15 mouse cellular contexts compared by ENCODE assay signal in the genomic region with DNA sequence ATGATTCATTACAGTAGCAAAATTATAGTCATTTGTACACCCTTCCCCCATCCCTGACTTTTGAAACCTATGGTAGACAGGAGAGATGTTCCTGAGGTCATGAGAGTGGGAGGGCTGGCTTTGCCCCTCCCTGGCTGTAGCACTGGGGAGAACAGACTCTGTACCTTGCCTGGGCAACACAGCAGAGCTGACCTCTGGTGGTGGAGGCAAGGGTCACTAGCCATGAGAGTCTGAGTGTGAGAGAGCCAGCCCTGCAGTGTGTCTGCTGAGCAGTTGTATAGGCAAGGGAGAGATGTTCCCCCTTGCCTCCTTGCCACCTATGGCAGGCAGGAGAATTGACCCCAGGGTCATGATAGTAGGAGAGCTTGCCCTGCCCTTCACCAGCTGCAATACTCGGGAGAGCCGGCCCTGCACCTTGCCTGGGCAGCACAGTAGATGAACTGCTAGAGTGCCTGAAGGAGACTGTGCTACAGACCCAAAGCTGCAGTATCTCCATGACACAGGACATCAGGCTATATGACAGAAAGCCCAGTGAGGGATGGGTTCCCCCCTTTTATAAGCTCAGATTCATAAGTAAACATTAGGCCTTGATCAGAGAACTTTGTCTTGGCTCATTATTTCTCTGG. TPM values are rescaled to one million over a fixed set of nuclear protein-coding genes. Genes with fewer than 3 reads are reported as not detected.
DNase-seq lines count a peak whose midpoint lies in the region; ATAC-seq and TF ChIP-seq lines count a peak whose summit lies in the region.
"Had no signal": no experiment of that assay in that cellular context is flagged by ENCODE, and none has a peak within 500 bp of the region (broad histone marks: within the 10 kb centered on the region; RNA-seq: fewer than 3 reads in every experiment).

No protein-coding gene starts in this region.

- TF ChIP-seq CTCF in CH12.LX (conservative IDR thresholded peaks at IDR 0.05 in 1 of 2, IDR thresholded peaks at IDR 0.05 in 1 of 2; ENCODE audit: low read depth in 2 of 2, low read length in 2 of 2) = peak in 1 of 2 experiments; percentile 36; a peak in 1 of 4 replicates
- TF ChIP-seq CTCF in liver, embryonic 14.5 days (IDR thresholded peaks at IDR 0.05; ENCODE audit: low read depth) = peak; percentile 55

- ATAC-seq in heart, embryonic 13.5 days (ENCODE audit: extremely low read depth, insufficient number of reproducible peaks, low FRiP score, low TSS enrichment) = peak; percentile 14; the same call in 1 of the 2 replicates
- ATAC-seq in liver, embryonic 14.5 days (ENCODE audit: insufficient read depth) = peak; percentile 86
- ATAC-seq: forebrain, embryonic 14.5 days had no signal

- peak overlapping the region; percentile 71 for H3K27ac ChIP-seq in heart, embryonic 13.5 days (replicated peaks)
- no peak overlapping the region for H3K27ac ChIP-seq in CH12.LX (ENCODE audit: insufficient read depth, low read depth)
- H3K27ac ChIP-seq in liver, embryonic 14.5 days = no peak overlapping the region
- H3K27ac ChIP-seq: lung, embryonic 15.5 days; neural tube, embryonic 15.5 days had no signal

- peak overlapping the region; percentile 23; the same call in 1 of the 2 replicates for H3K4me2 ChIP-seq in heart, embryonic 13.5 days
- H3K4me2 ChIP-seq in CH12.LX (ENCODE audit: insufficient read depth, low read depth, poor library complexity, severe bottlenecking) = no peak overlapping the region
- no peak overlapping the region for H3K4me2 ChIP-seq in liver, embryonic 14.5 days (ENCODE audit: low read depth)
- H3K4me2 ChIP-seq: lung, embryonic 15.5 days; neural tube, embryonic 15.5 days had no signal

- peak; percentile 10 for TF ChIP-seq RAD21 in CH12.LX (IDR thresholded peaks at IDR 0.05; ENCODE audit: low read depth, low read length)

- no peak overlapping the region for H3K4me3 ChIP-seq in heart, embryonic 13.5 days
- no peak overlapping the region for H3K4me3 ChIP-seq in CH12.LX (replicated peaks in 1 of 3; ENCODE audit: low read depth in 2 of 3, low read length in 2 of 3, poor library complexity in 1 of 3)
- H3K4me3 ChIP-seq in liver, embryonic 14.5 days (ENCODE audit: insufficient read depth in 1 of 2, low read depth in 2 of 2, low read length in 2 of 2) = no peak overlapping the region
- H3K4me3 ChIP-seq: lung, embryonic 15.5 days; neural tube, embryonic 15.5 days had no signal

- no peak for DNase-seq in heart, postnatal 10 days
- DNase-seq in CH12.LX (ENCODE audit: extremely low read depth) = no peak
- peak; percentile 30 for DNase-seq in kidney, adult 9 months
- peak in 2 of 3 experiments; percentile 13 for DNase-seq in liver, embryonic 14.5 days (ENCODE audit: low read depth in 3 of 3, low spot score in 3 of 3)
- no peak for DNase-seq in adrenal gland, adult (ENCODE audit: inconsistent age in 2 of 2, low spot score in 1 of 2)
- DNase-seq in left cerebral cortex, adult 9 months (ENCODE audit: low spot score in 2 of 2) = no peak
- no peak for DNase-seq in cerebellum, postnatal 10 days
- DNase-seq: adrenal gland, adult 8-10 months; B cell, adult 2 months; gastrocnemius, postnatal 25 days; right cerebral cortex, postnatal 14 days had no signal

- H3K27me3 ChIP-seq in heart, embryonic 13.5 days (replicated peaks) = no peaks in the 10 kb centered on the region
- H3K27me3 ChIP-seq in CH12.LX (replicated peaks) = no peaks in the 10 kb centered on the region
- H3K27me3 ChIP-seq in liver, embryonic 14.5 days (ENCODE audit: control insufficient read depth, insufficient read depth, low read length) = no peaks in the 10 kb centered on the region
- H3K27me3 ChIP-seq: lung, embryonic 15.5 days; neural tube, embryonic 15.5 days had no signal

- no peaks in the 10 kb centered on the region for H3K79me2 ChIP-seq in CH12.LX (replicated peaks; ENCODE audit: control insufficient read depth, extremely low read depth, insufficient read depth, poor library complexity, severe bottlenecking)

- peaks cover 22% of the 10 kb centered on the region for H3K4me1 ChIP-seq in heart, embryonic 13.5 days
- H3K4me1 ChIP-seq in CH12.LX (ENCODE audit: control insufficient read depth in 1 of 2, insufficient read depth in 2 of 2) = 0 out of 4 replicates have a peak, but pooled peaks cover 0 to 4% of the 10 kb centered on the region in 2 experiments
- peaks cover 0 to 2% of the 10 kb centered on the region in 2 experiments; a peak in 2 of 4 replicates for H3K4me1 ChIP-seq in liver, embryonic 14.5 days (replicated peaks; ENCODE audit: control insufficient read depth in 2 of 2, insufficient read depth in 2 of 2, low read length in 1 of 2)
- H3K4me1 ChIP-seq: lung, embryonic 15.5 days; neural tube, embryonic 15.5 days had no signal

- no peaks in the 10 kb centered on the region for H3K36me3 ChIP-seq in heart, embryonic 13.5 days
- H3K36me3 ChIP-seq in CH12.LX (replicated peaks in 1 of 2; ENCODE audit: control insufficient read depth in 1 of 2, insufficient read depth in 1 of 2, low read length in 1 of 2) = no peaks in the 10 kb centered on the region
- H3K36me3 ChIP-seq in liver, embryonic 14.5 days (replicated peaks; ENCODE audit: control insufficient read depth, insufficient read depth, low read depth) = no peaks in the 10 kb centered on the region
- H3K36me3 ChIP-seq: lung, embryonic 15.5 days; neural tube, embryonic 15.5 days had no signal

- in situ Hi-C loops in CH12.LX (cut with MboI; ENCODE audit: low pct_ligation_motif_present, low pct_unique_long_range_greater_than_20kb, low sequenced_read_pairs) = no loop called here

- no peaks in the 10 kb centered on the region for H3K9me3 ChIP-seq in heart, embryonic 13.5 days
- H3K9me3 ChIP-seq in CH12.LX (replicated peaks; ENCODE audit: low read length) = peaks cover 3% of the 10 kb centered on the region
- no peaks in the 10 kb centered on the region for H3K9me3 ChIP-seq in liver, embryonic 14.5 days (ENCODE audit: control insufficient read depth, low read length)
- H3K9me3 ChIP-seq: lung, embryonic 15.5 days; neural tube, embryonic 15.5 days had no signal

- no peak for TF ChIP-seq POLR2A in CH12.LX (IDR thresholded peaks at IDR 0.05; ENCODE audit: low read depth, low read length)

- 38% methylated on average over 2 of the region's 2 CpGs for WGBS in heart, embryonic 13.5 days
- 51% methylated on average over 2 of the region's 2 CpGs for WGBS in liver, embryonic 14.5 days (ENCODE audit: insufficient replicate concordance)

- dilution Hi-C loops in CH12.LX (cut with MboI; ENCODE audit: extremely low pct_ligation_motif_present, extremely low pct_unique_long_range_greater_than_20kb, low sequenced_read_pairs) = no loop called here

- TF ChIP-seq EP300 in CH12.LX (IDR thresholded peaks at IDR 0.05; ENCODE audit: low read length) = no peak
- TF ChIP-seq EP300 in liver, embryonic 14.5 days (IDR thresholded peaks at IDR 0.05; ENCODE audit: low read depth) = no peak

- intact Hi-C loops in heart, postnatal 10 days (cut with DNase I) = no loop called here

- no peak overlapping the region for H3K9ac ChIP-seq in heart, embryonic 13.5 days
- H3K9ac ChIP-seq in CH12.LX (ENCODE audit: insufficient read depth, low read depth) = no peak overlapping the region
- no peak overlapping the region for H3K9ac ChIP-seq in liver, embryonic 14.5 days (replicated peaks)
- H3K9ac ChIP-seq: lung, embryonic 15.5 days; neural tube, embryonic 15.5 days had no signal

TF ChIP-seq in CH12.LX, 34 proteins besides CTCF, POLR2A, EP300 and RAD21:
- TF ChIP-seq SMC3 (IDR thresholded peaks at IDR 0.05; ENCODE audit: low read depth, low read length) = peak; percentile 33
- TF ChIP-seq USF1 (IDR thresholded peaks at IDR 0.05; ENCODE audit: low read depth, low read length) = no peak
TF ChIP-seq in CH12.LX: peak in this region for 1.

RNA-seq across cellular contexts. Expression of a gene that starts 40.1 kb away (rescaled TPM):
- 6.0 and 7.3 TPM in 2 replicates for polyA plus RNA-seq in heart, embryonic 13.5 days (2015; fragmentation: Nextera tagmentation; extraction: Ambion mirVana)
- 1 to 10 TPM; 4.1 to 6.6 TPM for total RNA-seq in heart, postnatal 10 days (2021)
- total RNA-seq in CH12.LX (2012; rRNA removed) (3.7 and 5.0 TPM in 2 replicates), CH12.LX (2014; rRNA removed) (5.3 and 6.1 TPM in 2 replicates)
- 5.9 and 6.2 TPM in 2 replicates for polyA plus RNA-seq in CH12.LX (2012; ENCODE audit: insufficient read length, low read depth)
- polyA plus RNA-seq in liver, embryonic 14.5 days (2012; rRNA removed) = 0.88 and 1.1 TPM in 2 replicates
- polyA plus RNA-seq in liver, embryonic 14.5 days (2014; fragmentation: Nextera tagmentation; extraction: Ambion mirVana) = 1.9 and 2.0 TPM in 2 replicates

RNA-seq across cellular contexts. Expression of a gene that starts 40.4 kb away (rescaled TPM):
- 1.1 and 1.9 TPM in 2 replicates for polyA plus RNA-seq in heart, embryonic 13.5 days (2015; fragmentation: Nextera tagmentation; extraction: Ambion mirVana)
- total RNA-seq in heart, postnatal 10 days (2021) = 1 to 10 TPM; 5.8 to 6.2 TPM
- total RNA-seq in CH12.LX (2012; rRNA removed) (0.13 and 0.21 TPM in 2 replicates), CH12.LX (2014; rRNA removed) (0.20 and 0.64 TPM in 2 replicates)
- polyA plus RNA-seq in CH12.LX (2012; ENCODE audit: insufficient read length, low read depth) = 0.39 and 0.48 TPM in 2 replicates
- polyA plus RNA-seq in liver, embryonic 14.5 days (2012; rRNA removed) = 0.02 TPM in 1 of 2 replicates, not detected in the other
- polyA plus RNA-seq in liver, embryonic 14.5 days (2014; fragmentation: Nextera tagmentation; extraction: Ambion mirVana) = not detected in 2 replicates

Comparison
In these comparisons a context has a peak if more than half of its experiments do, and no peak if none do; other contexts are left out.
1. DNase-seq: peak in kidney, adult 9 months (single experiment) and liver, embryonic 14.5 days (2 of 3); none in heart, postnatal 10 days (0 of 2), CH12.LX (single experiment), adrenal gland, adult (0 of 2), left cerebral cortex, adult 9 months (0 of 2) and cerebellum, postnatal 10 days (0 of 2).